Mouse (Mus musculus): Measurements from ENCODE around the gene Bdh2. TPM values are rescaled to one million over a fixed set of nuclear protein-coding genes. Genes with fewer than 3 reads are reported as not detected.

Bdh2 gene
- not detected for polyA plus RNA-seq (2017; shearing (Covaris generic))

GRCm38 (mm10) chr3:135280669-135281415 is at the start of gene Bdh2:
Gene Bdh2, plus strand, starts transcription at chr3:135281221.

GRCm38 (mm10) chr3:135307411-135308259 is 26.6 kb downstream of the Bdh2 start, which contains the start of gene Slc9b2:
Gene Slc9b2, plus strand, starts transcription at chr3:135307700.

GRCm38 (mm10) chr3:135347739-135348264 is 66.8 kb downstream of the Bdh2 start, which contains the start of gene Slc9b1:
Gene Slc9b1, plus strand, starts transcription at chr3:135348029.

Other genes with a start within 250 kb of the Bdh2 start
- gene Cenpe, start 68.7 kb upstream of the Bdh2 start, polyA plus RNA-seq (2017; shearing (Covaris generic)) = 2.5 TPM
- gene Slc9b2, start 26.5 kb downstream of the Bdh2 start, polyA plus RNA-seq (2017; shearing (Covaris generic)) = 14.3 TPM
- 0.53 TPM for gene Slc9b1, start 66.8 kb downstream of the Bdh2 start, polyA plus RNA-seq (2017; shearing (Covaris generic))
- gene Cisd2, start 142.7 kb downstream of the Bdh2 start, polyA plus RNA-seq (2017; shearing (Covaris generic)) = 50.4 TPM
- 511 TPM for gene Ube2d3, start 156.9 kb downstream of the Bdh2 start, polyA plus RNA-seq (2017; shearing (Covaris generic))
- gene Manba, start 204.4 kb downstream of the Bdh2 start, polyA plus RNA-seq (2017; shearing (Covaris generic)) = 43.5 TPM

Data from CD4-positive, CD25-positive, alpha-beta regulatory T cell, adult 9 weeks (primary cell).